Mouse (Mus musculus) adrenal gland (tissue): ENCODE measurements around the gene Srsf3.

Source experiments
- intact Hi-C: fragments of 180-260 bp; cut with DNase I; formaldehyde crosslinking; loops from one replicate; pipeline ENCODE4 v1.15.1; 2025

Srsf3 gene

DNA sequence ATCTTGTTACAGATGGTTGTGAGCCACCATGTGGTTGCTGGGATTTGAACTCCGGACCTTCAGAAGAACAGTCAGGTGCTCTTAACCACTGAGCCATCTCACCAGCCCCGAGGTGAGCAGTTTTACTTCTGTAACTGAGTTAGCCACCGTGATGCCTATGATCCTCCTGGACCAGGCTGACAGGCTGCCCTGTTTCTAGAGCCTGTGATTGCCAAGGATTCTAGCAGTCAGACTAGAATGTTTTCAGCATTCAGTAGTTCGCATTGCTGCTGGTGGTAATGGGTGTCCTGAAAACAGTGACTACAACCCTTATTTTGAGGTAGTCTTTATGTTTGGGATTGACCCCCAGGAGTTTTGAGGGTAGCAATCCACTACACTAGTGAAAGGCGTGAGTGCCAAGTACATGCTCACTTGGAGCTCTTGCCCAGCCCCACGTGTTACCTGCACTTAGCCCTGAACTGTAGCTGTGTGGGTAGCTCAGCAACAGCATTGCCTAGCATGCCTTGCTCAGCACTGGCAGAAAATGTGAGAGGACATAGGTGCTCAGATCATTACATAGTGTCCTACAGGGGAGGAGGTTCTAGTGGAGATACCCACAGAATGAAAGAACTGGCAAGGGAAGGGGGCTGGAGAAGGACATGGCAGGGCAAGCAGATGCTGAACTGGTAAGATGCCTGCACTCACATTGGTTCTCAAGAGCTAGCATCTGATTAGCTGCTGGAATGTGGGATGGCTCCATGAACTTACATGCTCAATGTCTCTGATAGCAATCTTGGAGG, 11.9 kb downstream of the Srsf3 start:
- intact Hi-C loops = no loop called here

DNA sequence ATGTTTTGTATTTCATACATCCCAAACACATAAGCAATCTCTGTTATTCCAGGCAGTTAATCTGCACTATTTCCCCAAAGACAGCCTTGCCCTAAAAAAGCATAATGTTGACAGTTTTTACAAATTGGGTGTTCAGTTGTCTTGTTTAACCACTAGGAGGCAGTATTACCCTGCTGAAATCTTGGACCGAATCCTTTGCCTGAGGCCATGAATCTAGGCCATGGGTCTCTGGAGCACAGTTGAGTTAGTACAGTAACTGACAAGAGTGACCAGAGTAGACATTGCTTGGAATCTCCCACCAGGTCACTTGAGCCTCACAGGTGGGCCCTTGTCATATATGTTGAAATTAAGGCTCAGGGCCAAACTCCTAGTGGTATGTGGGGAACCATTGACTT, 12.5 kb downstream of the Srsf3 start:
- intact Hi-C loops = loop anchor here (5.0 kb wide), 2 partner anchors 127 to 202 kb away; no protein-coding TSS in a partner anchor

DNA sequence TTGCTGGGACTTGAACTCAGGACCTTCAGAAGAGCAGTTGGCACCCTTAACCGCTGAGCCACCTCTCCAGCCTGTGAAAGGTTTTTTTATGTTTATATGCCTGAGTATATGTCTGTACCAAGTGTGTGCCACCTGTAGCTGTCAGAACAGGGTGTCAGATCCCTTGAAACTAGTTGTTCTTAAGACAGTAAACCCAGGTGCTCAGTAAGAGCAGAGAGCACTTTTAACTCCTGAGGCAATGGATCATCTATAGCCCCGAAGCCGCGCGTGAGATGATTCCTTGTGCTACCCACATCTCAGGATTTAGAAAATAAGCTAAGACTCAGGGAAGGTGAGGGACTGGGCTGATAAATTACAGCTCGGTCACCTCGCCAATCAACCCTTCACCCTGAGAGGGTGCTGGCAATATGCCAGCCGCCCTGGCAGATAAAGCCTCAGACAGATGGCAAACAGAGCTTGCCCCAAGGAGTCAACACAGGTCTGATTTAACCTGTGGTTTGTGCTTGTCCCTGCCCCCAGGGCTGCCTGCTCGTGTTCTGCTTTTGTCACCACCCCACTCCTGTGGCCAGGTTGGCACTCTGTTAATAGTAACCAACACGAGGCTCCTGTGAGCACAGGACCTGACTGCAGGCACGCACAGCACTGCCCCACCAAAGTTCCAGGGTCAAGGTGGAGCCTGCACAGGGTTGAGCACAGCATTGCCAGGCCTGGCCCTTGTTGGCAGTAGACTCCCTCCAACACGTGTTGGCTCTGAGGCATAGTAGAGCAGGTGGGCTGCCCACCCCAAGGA, 13.5 kb downstream of the Srsf3 start:
- intact Hi-C loops = loop anchor here (5.0 kb wide), 2 partner anchors 126 to 201 kb away; no protein-coding TSS in a partner anchor

DNA sequence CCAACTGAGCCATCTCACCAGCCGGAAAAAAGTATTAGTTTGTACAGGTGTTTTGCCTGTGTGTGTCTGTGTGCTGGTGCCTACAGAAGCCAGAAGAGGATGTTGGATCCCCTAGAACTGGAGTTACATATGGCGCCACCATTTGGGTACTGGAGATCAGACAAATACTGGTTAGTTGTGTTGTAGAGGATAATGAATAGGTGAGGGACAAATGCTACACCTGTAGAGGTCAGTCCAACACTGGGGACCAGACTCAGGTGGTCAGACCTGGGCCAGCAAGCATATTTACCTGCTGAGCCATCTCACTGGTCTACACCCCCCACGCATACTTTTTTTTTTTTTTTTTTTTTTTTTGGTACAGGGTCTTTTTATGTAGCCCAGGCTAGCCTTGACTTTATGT, 14.4 kb downstream of the Srsf3 start:
- intact Hi-C loops = loop anchor here (5.0 kb wide), 2 partner anchors 125 to 200 kb away; no protein-coding TSS in a partner anchor

DNA sequence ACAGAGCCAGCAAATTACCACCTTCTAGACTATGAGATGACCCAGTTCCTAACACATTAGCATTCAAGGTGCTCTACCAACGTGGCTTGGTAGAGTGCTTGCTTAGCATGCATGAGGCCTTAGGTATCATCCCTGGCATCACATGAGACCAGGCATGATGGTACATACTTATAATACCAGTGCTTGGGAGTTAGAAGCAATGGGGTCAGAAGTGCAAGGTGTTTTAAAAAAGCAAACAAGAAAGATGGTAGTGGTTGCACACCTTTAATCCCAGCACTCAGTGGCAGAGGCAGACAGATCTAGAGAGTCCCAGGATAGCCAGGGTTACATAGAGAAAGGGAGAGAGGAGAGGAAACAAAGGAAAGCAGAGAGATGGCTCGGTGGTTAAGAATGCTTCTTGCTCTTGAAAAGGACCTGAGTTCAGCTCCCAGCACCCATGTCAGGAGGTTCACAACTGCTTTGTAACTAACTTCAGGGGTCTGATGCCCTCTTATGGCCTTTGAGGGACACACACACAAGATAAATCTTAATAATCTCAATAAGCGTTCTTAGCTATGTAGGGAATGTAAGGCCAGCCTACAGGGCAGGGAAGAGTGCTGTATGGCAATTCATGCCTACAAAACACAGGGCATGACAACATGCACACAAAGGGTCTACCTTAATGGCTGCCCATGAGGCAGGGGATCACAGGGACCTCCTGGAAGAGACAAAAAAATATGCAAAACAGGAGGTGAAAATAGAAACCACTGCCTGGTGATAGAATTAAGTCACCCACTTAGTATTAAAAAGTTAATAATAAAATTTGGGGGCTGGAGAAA, 15.5 kb downstream of the Srsf3 start:
- intact Hi-C loops = loop anchor here (2.0 to 5.0 kb wide), 3 partner anchors 47 to 199 kb away; no protein-coding TSS in a partner anchor

DNA sequence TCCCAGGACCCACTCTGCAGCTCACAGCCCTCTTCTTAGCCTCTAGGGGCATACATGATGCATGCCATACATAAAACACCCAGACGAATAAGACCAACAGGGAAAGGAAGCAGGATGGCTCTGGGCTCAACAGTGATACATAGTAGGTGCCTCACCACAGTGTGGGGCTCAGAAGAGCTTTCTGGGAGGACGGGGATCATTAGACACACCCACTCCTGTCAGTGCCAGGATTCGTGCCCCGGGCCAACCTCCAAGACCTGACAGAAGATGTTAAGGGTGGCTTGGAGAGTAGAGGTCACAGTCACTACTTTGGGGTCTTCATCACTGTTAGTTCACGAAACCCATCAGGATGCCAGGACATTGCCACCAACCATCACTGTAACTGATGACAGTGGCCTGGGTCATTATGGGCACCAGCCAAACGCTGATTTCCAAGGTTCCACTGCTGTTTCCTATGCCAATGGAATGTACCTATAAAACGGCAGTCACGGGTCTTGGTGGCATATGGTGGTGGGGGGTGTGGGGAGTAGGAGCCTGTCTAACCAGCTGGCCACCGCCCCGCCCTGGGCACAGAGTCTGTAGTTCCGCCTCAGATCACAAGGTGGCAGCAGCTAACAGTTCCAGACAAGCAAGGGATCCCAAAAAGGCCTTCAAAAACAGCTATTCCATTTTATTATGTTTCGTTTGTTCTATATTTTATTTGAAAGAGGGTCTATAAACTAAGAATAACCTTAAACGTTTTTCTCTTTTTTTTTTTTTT, 16.5 kb downstream of the Srsf3 start:
- intact Hi-C loops = loop anchor here (2.0 to 5.0 kb wide), 3 partner anchors 46 to 198 kb away; no protein-coding TSS in a partner anchor

DNA sequence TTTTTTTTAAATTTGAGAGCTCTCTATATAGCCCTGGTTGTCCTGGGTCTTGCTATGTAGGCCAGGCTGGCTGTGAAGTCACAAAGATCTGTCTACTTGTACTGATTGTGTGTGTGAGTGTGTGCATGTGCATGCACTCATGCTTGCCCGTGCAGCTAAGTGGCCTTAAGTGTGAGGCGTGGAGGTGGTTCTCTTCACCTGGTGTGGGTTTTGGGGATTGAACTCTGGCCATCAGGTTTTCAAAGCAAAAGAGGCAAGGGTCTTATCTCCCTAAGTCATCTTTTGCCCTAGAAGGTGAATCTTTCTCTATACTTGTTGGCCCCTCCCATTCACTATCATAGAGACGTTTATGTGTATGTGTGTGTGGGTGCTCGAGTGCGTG, 17.1 kb downstream of the Srsf3 start:
- intact Hi-C loops = loop anchor here (2.0 to 5.0 kb wide), 3 partner anchors 45 to 198 kb away; no protein-coding TSS in a partner anchor

DNA sequence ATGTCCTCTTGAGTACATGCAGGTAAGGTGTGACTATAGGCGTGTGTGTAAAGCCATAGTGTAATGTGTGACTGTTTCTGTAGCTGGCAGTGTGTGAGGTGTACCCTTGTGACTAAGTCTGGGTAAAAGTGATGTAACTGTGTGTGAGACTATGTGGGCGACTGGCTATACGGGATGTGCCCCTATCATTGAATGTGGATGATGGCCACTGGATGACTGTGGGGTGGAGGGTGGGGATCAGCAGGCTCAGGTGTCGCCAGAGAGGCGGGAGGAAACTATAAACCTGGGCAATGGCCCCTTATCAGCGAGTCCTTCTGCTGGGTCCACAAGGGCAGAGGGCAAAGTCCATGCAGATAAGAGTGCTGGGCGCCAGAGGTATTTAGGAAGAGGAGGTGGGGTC, 17.5 kb downstream of the Srsf3 start:
- intact Hi-C loops = loop anchor here (2.0 to 5.0 kb wide), 3 partner anchors 45 to 197 kb away; no protein-coding TSS in a partner anchor

DNA sequence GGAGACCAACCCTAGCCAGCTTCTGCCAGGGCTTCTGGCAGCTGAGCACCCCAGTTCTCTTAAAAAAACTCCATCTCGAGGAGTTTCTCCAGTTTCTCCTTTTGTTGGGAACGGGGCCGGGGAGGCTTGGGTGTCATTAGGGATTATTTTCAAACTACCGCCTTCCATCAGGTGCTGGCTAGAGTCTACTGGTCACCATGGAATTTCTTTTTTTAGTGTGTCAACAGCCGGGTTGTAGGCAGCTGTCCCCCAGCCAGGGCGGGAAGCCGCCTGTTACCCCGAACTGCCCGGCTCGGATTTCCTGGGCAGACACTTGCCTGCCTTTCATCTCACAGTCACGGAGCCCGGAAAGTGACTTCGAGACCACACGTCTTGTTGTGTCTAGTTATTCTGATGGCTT, 18.4 kb downstream of the Srsf3 start:
- intact Hi-C loops = no loop called here

DNA sequence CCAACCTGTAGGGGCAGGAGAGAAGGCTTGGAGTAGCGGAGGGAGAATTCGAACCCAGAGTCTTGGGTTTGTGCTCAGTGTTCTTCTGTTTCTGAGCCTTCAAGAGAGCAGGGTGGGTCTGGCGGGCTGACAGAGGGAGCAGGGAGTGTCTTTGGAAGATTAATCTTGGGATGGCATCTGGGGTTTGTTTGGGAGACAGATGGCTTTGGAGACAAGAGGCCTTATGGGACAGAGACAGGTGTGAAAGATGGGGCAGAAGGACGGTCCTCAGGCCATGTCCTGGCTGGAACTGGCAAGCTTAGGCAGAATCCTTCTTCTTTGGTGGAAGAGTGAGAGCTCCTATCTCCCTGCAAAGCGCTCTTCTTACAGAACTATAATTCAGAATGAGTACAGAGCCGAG, 20.6 kb downstream of the Srsf3 start:
- intact Hi-C loops = no loop called here

DNA sequence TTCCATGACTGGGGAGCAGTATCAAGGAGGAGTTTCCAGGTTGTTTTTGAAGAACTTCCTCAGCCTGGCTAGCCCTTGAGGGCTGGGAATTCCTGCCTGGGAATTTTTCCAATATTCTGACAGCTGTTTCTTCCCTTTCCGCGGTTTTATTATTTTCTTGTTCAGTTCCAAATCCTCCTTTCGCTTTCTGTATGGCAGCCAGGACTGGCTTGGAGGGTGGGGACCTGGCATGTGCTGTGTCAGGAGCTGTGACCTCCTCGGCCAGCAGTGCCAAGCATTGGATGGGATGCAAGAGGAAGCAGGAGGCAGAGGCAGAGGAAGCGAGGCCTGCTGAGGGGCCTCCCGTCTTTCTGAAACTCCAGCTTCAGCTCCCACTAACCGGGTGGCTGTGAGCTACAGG, 21.4 kb downstream of the Srsf3 start:
- intact Hi-C loops = no loop called here

DNA sequence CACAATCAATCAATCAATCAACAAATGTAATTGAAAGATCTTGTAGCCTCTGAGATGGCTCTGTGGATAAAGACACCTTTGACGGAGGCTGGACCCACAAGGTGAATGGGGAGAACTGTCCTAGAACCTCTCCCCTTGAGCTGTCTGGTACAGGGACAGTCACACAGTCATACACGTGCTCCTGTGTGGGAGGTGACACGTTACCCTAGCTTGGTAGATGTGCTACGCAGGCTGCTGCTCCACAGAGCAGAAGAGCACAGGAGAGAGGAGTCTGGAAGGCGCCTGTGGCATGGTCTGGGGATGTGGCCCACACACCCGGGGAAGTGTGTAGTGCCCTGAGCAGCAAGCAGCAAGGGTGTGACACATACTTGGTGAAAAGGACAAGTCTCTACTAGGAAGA, 22.0 kb downstream of the Srsf3 start:
- intact Hi-C loops = no loop called here

DNA sequence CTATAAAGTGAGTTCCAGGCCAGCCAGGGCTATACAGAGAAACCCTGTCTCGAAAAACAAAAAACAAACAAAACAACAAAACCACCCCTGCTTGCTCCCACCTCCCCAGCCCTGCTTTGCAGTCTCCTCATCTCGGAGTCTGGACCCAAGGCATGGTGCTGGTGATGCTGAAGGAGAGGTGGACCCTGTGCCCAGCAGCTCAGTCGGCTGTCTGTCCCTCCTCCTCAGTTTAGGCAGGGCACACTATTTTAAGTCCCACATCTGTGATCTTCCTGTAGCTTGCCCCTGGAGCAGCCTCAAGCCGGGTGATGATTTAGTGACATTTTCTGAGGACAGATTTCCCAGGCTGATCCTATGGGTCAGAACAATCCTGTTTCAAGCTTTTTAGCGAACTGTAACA, 23.2 kb downstream of the Srsf3 start:
- intact Hi-C loops = no loop called here

DNA sequence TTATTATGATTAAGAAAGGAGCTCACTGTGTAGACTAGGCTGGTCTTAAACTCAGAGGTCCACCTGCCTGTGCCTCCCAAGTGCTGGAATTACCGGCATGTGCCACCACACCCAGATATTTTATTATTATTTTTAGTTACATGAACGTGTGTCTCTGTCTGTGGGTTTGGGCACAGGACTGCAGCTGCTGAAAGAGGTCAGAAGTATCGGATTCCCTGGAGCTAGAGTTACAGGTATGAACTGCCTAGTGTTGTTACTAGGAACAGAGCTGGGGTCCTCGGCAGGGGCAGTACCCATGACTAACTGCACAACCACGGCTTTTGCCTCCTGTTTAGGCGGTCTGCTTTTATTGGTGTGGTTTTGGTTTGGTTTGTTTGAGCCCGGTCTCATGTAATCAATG, 23.8 kb downstream of the Srsf3 start:
- intact Hi-C loops = no loop called here

DNA sequence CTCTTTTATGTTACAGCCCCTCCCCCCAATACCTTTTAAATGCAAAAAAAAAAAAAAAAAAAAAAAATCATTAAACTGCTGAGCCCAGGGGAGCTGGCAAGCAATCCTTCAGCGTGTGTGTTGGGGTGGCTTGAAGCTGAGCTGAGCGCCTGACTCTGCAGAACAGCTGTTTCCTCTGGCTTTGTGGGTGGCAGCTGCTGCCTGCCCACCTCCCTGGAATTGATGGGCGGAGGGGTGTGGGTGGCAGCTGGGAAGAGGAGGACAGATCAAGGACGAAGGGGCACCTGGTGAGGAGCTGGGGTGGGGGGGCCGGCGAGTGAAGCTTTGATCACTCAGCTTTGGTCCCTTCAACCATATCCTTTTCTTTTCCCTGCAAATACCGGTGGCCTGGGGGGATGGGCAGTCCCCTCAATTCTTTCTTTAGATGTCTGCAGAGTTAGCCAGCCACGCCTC, 24.3 kb downstream of the Srsf3 start:
- intact Hi-C loops = no loop called here

DNA sequence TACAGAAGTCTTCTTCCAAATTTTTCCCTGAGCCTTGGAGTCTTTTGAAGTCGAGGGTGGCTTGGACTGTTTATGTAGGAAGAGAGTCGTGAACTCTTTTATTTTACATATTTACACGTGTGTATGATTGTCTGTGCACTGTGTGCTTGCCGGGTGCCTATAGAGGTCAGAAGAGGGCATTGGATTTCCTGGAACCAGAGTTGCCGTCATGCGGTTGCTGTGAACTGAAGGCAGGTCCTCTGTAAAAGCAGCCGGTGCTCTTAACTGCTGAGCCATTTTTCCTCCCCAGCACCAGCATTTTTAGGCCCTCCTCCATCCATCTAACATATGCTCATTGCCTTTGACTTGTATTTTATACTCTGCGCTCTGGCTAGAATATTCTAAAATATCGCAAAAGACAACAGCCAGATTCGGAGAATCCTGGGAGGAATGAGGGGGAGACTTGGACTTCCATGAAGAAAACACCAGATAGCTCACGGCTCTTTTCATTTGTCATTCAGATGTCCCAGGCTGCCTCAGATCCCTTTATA, 25.0 kb downstream of the Srsf3 start:
- intact Hi-C loops = no loop called here

DNA sequence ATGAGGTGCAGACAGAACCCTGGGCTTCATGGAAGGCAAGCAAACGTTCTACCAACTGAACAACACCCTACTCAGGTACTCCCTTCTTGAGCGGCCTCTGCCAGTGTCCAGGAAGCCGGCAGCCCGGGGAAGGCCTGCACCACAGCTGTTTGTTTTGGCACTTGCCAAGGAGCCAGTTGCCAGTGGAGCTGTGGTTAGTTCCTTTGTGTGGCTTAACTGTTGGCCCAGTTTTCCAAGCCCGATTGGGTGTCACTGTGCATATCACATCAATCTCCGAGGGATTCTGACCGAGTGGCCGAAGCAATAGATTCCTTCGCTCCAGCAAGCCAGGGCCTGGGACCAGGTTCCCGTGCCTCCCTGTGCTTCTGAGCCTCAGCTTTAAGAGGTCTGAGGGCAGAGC, 25.5 kb downstream of the Srsf3 start:
- intact Hi-C loops = no loop called here

DNA sequence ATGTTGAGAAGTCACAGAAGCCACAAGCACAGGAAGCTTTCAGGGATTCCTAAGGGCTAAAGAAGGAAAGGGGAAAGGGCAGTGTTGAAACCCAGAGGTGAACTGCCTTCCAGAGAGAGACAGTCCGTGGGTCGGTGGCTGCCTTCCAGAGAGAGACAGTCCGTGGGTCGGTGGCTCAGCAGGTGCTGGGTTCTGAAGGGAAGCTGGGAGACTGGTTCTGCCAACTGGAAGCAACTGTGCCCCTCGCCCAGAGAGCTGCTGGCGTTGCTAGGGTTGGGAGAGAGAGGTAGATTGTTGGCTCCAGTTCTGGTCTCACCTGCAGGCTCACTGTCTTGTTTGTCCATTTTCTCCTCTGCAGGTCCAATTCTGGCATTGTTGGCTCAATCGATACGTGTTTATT, 26.1 kb downstream of the Srsf3 start:
- intact Hi-C loops = no loop called here

DNA sequence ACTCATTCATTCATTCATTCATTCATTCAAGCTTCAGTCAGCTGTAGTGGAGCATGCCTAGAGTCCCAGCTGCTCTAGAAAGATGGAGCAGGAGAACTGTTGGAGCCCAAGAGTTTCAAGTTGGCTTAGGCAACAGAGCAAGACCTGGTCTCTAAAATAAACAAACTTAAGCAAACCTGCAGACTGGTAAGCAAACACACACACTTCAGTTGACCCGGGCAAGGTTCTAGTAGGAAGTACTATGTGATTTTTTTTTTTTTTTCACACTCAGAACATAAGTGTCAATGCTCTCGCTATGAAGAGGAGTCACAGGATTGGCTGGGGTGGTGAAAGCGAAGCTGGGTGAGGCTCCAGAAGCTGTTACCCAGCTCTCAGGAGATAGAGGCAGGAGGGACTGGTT, 27.2 kb downstream of the Srsf3 start:
- intact Hi-C loops = no loop called here

DNA sequence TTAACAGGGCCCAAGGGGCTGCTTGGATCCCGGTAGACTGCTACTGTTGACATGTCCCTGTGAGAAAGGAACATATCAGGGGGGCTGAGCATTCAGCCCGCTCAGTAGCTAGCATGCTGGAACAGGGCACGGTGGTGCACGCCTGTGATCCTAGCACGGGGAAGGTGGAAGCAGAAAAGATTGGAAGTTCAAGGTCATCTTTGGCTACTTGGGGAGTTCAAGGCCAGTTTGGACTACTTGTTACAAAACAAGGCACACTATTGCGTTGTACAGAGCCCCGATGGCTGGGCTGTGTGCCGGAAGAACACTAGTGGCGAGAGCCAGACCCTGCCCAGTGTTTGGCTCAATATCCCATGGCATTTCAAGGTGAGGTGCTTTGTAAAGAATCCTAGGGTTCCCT, 28.5 kb downstream of the Srsf3 start:
- intact Hi-C loops = no loop called here
